Mouse (Mus musculus): ENCODE measurements around the gene Ninj2. TPM values are rescaled to one million over a fixed set of nuclear protein-coding genes. Genes with fewer than 3 reads are reported as not detected.

The Ninj2 gene
- polyA plus RNA-seq, 1 experiment from 2014 or later: 0.44 TPM

GRCm38 (mm10) chr6:120114698-120115097 lies 21.5 kb downstream of the Ninj2 start:
- no peaks in the 10 kb centered on the region for H3K27me3 ChIP-seq (replicated peaks; ENCODE audit: insufficient read depth, low read length)
- peak overlapping the region; percentile 5; the same call in 1 of the 2 replicates for H3K4me2 ChIP-seq (replicated peaks; ENCODE audit: low read depth, low read length)
- no peaks in the 10 kb centered on the region for H3K36me3 ChIP-seq (ENCODE audit: insufficient read depth, low read length)
- 10% methylated on average over 7 of the region's 7 CpGs for WGBS
- H3K27ac ChIP-seq (ENCODE audit: low read length): peak overlapping the region; percentile 74
- no peaks in the 10 kb centered on the region for H3K9me3 ChIP-seq (ENCODE audit: low read length)
- H3K9ac ChIP-seq (replicated peaks; ENCODE audit: low read depth): no peak overlapping the region
- peaks cover 12% of the 10 kb centered on the region for H3K4me1 ChIP-seq (ENCODE audit: insufficient read depth, low read depth, low read length)
- DNase-seq (ENCODE audit: low spot score) (peak; percentile 95), ATAC-seq (peak; percentile 57)
- H3K4me3 ChIP-seq (ENCODE audit: low read depth, low read length): no peak overlapping the region
- TF ChIP-seq CTCF (IDR thresholded peaks at IDR 0.05) (no peak), EP300 (IDR thresholded peaks at IDR 0.05) (peak; percentile 77)

GRCm38 (mm10) chr6:120115443-120115842 lies 22.3 kb downstream of the Ninj2 start:
- DNase-seq (ENCODE audit: low spot score): no peak
- H3K4me2 ChIP-seq (replicated peaks; ENCODE audit: low read depth, low read length): no peak overlapping the region
- no peak for ATAC-seq

GRCm38 (mm10) chr6:120119824-120120223 lies 26.7 kb downstream of the Ninj2 start:
- Histone ChIP-seq H3K4me1 (ENCODE audit: insufficient read depth, low read depth, low read length) (peaks cover 6% of the 10 kb centered on the region), H3K4me3 (ENCODE audit: low read depth, low read length) (no peak overlapping the region), H3K27me3 (replicated peaks; ENCODE audit: insufficient read depth, low read length) (no peaks in the 10 kb centered on the region), H3K9ac (replicated peaks; ENCODE audit: low read depth) (no peak overlapping the region), H3K27ac (ENCODE audit: low read length) (no peak overlapping the region), H3K36me3 (ENCODE audit: insufficient read depth, low read length) (no peaks in the 10 kb centered on the region), H3K4me2 (replicated peaks; ENCODE audit: low read depth, low read length) (no peak overlapping the region), H3K9me3 (ENCODE audit: low read length) (no peaks in the 10 kb centered on the region)
- DNase-seq (ENCODE audit: low spot score) (no peak), ATAC-seq (no peak)
- TF ChIP-seq EP300 (IDR thresholded peaks at IDR 0.05) (no peak), CTCF (IDR thresholded peaks at IDR 0.05) (no peak)
- whole genome bisulfite sequencing: 73% methylated on average over 5 of the region's 5 CpGs

More at GRCm38 (mm10) chr6:120115443-120115842, 22.3 kb downstream of the Ninj2 start:
- TF ChIP-seq EP300 (IDR thresholded peaks at IDR 0.05) (no peak), CTCF (IDR thresholded peaks at IDR 0.05) (no peak)
- no peaks in the 10 kb centered on the region for H3K9me3 ChIP-seq (ENCODE audit: low read length)
- no peak overlapping the region for H3K9ac ChIP-seq (replicated peaks; ENCODE audit: low read depth)
- no peaks in the 10 kb centered on the region for H3K36me3 ChIP-seq (ENCODE audit: insufficient read depth, low read length)
- H3K27me3 ChIP-seq (replicated peaks; ENCODE audit: insufficient read depth, low read length): no peaks in the 10 kb centered on the region
- whole genome bisulfite sequencing: 61% methylated on average over 3 of the region's 3 CpGs
- H3K4me3 ChIP-seq (ENCODE audit: low read depth, low read length): no peak overlapping the region
- H3K27ac ChIP-seq (ENCODE audit: low read length): peak overlapping the region; percentile 54
- H3K4me1 ChIP-seq (ENCODE audit: insufficient read depth, low read depth, low read length): peaks cover 12% of the 10 kb centered on the region

- Histone ChIP-seq H3K27ac (ENCODE audit: low read length) (no peak overlapping the region), H3K4me3 (ENCODE audit: low read depth, low read length) (no peak overlapping the region), H3K36me3 (ENCODE audit: insufficient read depth, low read length) (no peaks in the 10 kb centered on the region), H3K4me1 (ENCODE audit: insufficient read depth, low read depth, low read length) (no peaks in the 10 kb centered on the region), H3K4me2 (replicated peaks; ENCODE audit: low read depth, low read length) (no peak overlapping the region), H3K9me3 (ENCODE audit: low read length) (no peaks in the 10 kb centered on the region), H3K9ac (replicated peaks; ENCODE audit: low read depth) (no peak overlapping the region), H3K27me3 (replicated peaks; ENCODE audit: insufficient read depth, low read length) (no peaks in the 10 kb centered on the region)
- no peak for ATAC-seq
- WGBS: 77% methylated on average over 7 of the region's 7 CpGs
- DNase-seq (ENCODE audit: low spot score): no peak
- TF ChIP-seq EP300 (IDR thresholded peaks at IDR 0.05) (no peak), CTCF (IDR thresholded peaks at IDR 0.05) (no peak)
These were observed 31.5 kb downstream of the Ninj2 start for GRCm38 (mm10) chr6:120124688-120125087.

GRCm38 (mm10) chr6:120126456-120126855 lies 33.3 kb downstream of the Ninj2 start:
- ATAC-seq (no peak), DNase-seq (ENCODE audit: low spot score) (no peak)
- Histone ChIP-seq H3K27me3 (replicated peaks; ENCODE audit: insufficient read depth, low read length) (no peaks in the 10 kb centered on the region), H3K36me3 (ENCODE audit: insufficient read depth, low read length) (no peaks in the 10 kb centered on the region), H3K4me2 (replicated peaks; ENCODE audit: low read depth, low read length) (no peak overlapping the region), H3K4me1 (ENCODE audit: insufficient read depth, low read depth, low read length) (no peaks in the 10 kb centered on the region), H3K27ac (ENCODE audit: low read length) (no peak overlapping the region), H3K9ac (replicated peaks; ENCODE audit: low read depth) (no peak overlapping the region), H3K4me3 (ENCODE audit: low read depth, low read length) (no peak overlapping the region), H3K9me3 (ENCODE audit: low read length) (no peaks in the 10 kb centered on the region)
- no peak for TF ChIP-seq EP300 (IDR thresholded peaks at IDR 0.05)
- no peak for TF ChIP-seq CTCF (IDR thresholded peaks at IDR 0.05)
- 92% methylated on average over 8 of the region's 8 CpGs for WGBS

- Histone ChIP-seq H3K9ac (replicated peaks; ENCODE audit: low read depth) (no peak overlapping the region), H3K27ac (ENCODE audit: low read length) (no peak overlapping the region), H3K4me3 (ENCODE audit: low read depth, low read length) (no peak overlapping the region), H3K9me3 (ENCODE audit: low read length) (no peaks in the 10 kb centered on the region), H3K27me3 (replicated peaks; ENCODE audit: insufficient read depth, low read length) (no peaks in the 10 kb centered on the region), H3K4me1 (ENCODE audit: insufficient read depth, low read depth, low read length) (no peaks in the 10 kb centered on the region), H3K4me2 (replicated peaks; ENCODE audit: low read depth, low read length) (no peak overlapping the region), H3K36me3 (ENCODE audit: insufficient read depth, low read length) (no peaks in the 10 kb centered on the region)
- TF ChIP-seq CTCF (IDR thresholded peaks at IDR 0.05) (no peak), EP300 (IDR thresholded peaks at IDR 0.05) (no peak)
- ATAC-seq (no peak), DNase-seq (ENCODE audit: low spot score) (no peak)
- WGBS: 97% methylated on average over 7 of the region's 7 CpGs
These were observed 34.2 kb downstream of the Ninj2 start for GRCm38 (mm10) chr6:120127321-120127720.

GRCm38 (mm10) chr6:120134748-120135147 lies 41.6 kb downstream of the Ninj2 start:
- Histone ChIP-seq H3K36me3 (ENCODE audit: insufficient read depth, low read length) (no peaks in the 10 kb centered on the region), H3K4me3 (ENCODE audit: low read depth, low read length) (no peak overlapping the region), H3K9me3 (ENCODE audit: low read length) (no peaks in the 10 kb centered on the region), H3K27ac (ENCODE audit: low read length) (peak overlapping the region; percentile 55), H3K27me3 (replicated peaks; ENCODE audit: insufficient read depth, low read length) (no peaks in the 10 kb centered on the region), H3K4me1 (ENCODE audit: insufficient read depth, low read depth, low read length) (no peaks in the 10 kb centered on the region), H3K9ac (replicated peaks; ENCODE audit: low read depth) (no peak overlapping the region), H3K4me2 (replicated peaks; ENCODE audit: low read depth, low read length) (no peak overlapping the region)
- 63% methylated on average over 4 of the region's 4 CpGs for WGBS
- DNase-seq (ENCODE audit: low spot score): no peak
- no peak for TF ChIP-seq CTCF (IDR thresholded peaks at IDR 0.05)
- no peak for TF ChIP-seq EP300 (IDR thresholded peaks at IDR 0.05)
- no peak for ATAC-seq
